Mouse (Mus musculus) embryonic facial prominence, embryonic 13.5 days (tissue): ENCODE measurements around the gene Elovl7. TPM values are rescaled to one million over a fixed set of nuclear protein-coding genes. Genes with fewer than 3 reads are reported as not detected.

Experiments used
- ATAC-seq: fragments of 200-750 bp; cut with Nextera tagmentation; 2 replicates; pipeline ENCODE4 v1.8.0; 2017; ENCODE audit warnings: low read depth; ENCODE audit not compliant: insufficient number of reproducible peaks, insufficient read depth, low FRiP score, low TSS enrichment
- H3K27ac ChIP-seq: fragments of 300-500 bp; sonication (generic); 2 replicates; pipeline ENCODE4 v1.5.1; 2015; ENCODE audit warnings: moderate library complexity, mild to moderate bottlenecking, inconsistent platforms
- H3K27me3 ChIP-seq: fragments of 300-500 bp; sonication (generic); 2 replicates; pipeline ENCODE4 v1.6.1; 2015; ENCODE audit warnings: mild to moderate bottlenecking, inconsistent platforms
- H3K36me3 ChIP-seq: fragments of 300-500 bp; sonication (generic); 2 replicates; pipeline ENCODE4 v1.6.1; 2015; ENCODE audit warnings: mild to moderate bottlenecking, inconsistent platforms
- H3K4me1 ChIP-seq: fragments of 300-500 bp; sonication (generic); 2 replicates; pipeline ENCODE4 v1.6.1; 2015; ENCODE audit warnings: inconsistent platforms
- H3K4me2 ChIP-seq: fragments of 300-500 bp; sonication (generic); 2 replicates; pipeline ENCODE4 v1.6.1; 2015; ENCODE audit warnings: moderate library complexity, mild to moderate bottlenecking, inconsistent platforms
- H3K4me3 ChIP-seq: fragments of 300-500 bp; sonication (generic); 2 replicates; pipeline ENCODE4 v1.5.1; 2015; ENCODE audit warnings: mild to moderate bottlenecking, inconsistent platforms
- H3K9ac ChIP-seq: fragments of 300-500 bp; sonication (generic); 2 replicates; pipeline ENCODE4 v1.6.1; 2015; ENCODE audit warnings: mild to moderate bottlenecking, inconsistent platforms
- H3K9me3 ChIP-seq: fragments of 300-500 bp; sonication (generic); 2 replicates; pipeline ENCODE4 v1.6.1; 2016; ENCODE audit warnings: inconsistent platforms
- WGBS: fragments of 180-500 bp; shearing (Covaris S2); methylation state at CpG from one replicate; pipeline ENCODE4 v1.1.7; 2015; ENCODE audit warnings: mixed read lengths; 5-methylcytosine and 5-hydroxymethylcytosine counted together
- polyA plus RNA-seq: library from polyadenylated mRNA; unstranded; fragments of >200 nt; fragmentation: Nextera tagmentation; extraction: Ambion mirVana; gene quantifications from 2 replicates; pipeline ENCODE4 v1.2.1, GENCODE M21; 2015

Elovl7 gene
- polyA plus RNA-seq, 1 experiment from 2014 or later, result 3.3 TPM

- Histone ChIP-seq H3K9me3 (no peaks in the 10 kb centered on the region), H3K27ac (no peak overlapping the region), H3K36me3 (no peaks in the 10 kb centered on the region), H3K4me2 (no peak overlapping the region), H3K27me3 (no peaks in the 10 kb centered on the region), H3K9ac (no peak overlapping the region), H3K4me3 (no peak overlapping the region), H3K4me1 (no peaks in the 10 kb centered on the region)
- ATAC-seq, result no peak
- WGBS, result 51% methylated on average over 11 of the region's 11 CpGs
These were observed 31.0 kb downstream of the Elovl7 start for GRCm38 (mm10) chr13:108245086-108245697.

GRCm38 (mm10) chr13:108251106-108251505 is 36.9 kb downstream of the Elovl7 start:
- no peaks in the 10 kb centered on the region for H3K9me3 ChIP-seq
- no peaks in the 10 kb centered on the region for H3K36me3 ChIP-seq
- ATAC-seq, result no peak
- 69% methylated on average over 5 of the region's 5 CpGs for WGBS
- H3K4me2 ChIP-seq, result no peak overlapping the region
- no peaks in the 10 kb centered on the region for H3K4me1 ChIP-seq
- no peak overlapping the region for H3K4me3 ChIP-seq
- no peak overlapping the region for H3K9ac ChIP-seq
- no peaks in the 10 kb centered on the region for H3K27me3 ChIP-seq
- H3K27ac ChIP-seq, result no peak overlapping the region

- WGBS, result 83% methylated on average over 5 of the region's 5 CpGs
- Histone ChIP-seq H3K9ac (no peak overlapping the region), H3K36me3 (no peaks in the 10 kb centered on the region), H3K27me3 (no peaks in the 10 kb centered on the region), H3K9me3 (no peaks in the 10 kb centered on the region), H3K27ac (no peak overlapping the region), H3K4me1 (no peaks in the 10 kb centered on the region), H3K4me2 (no peak overlapping the region), H3K4me3 (no peak overlapping the region)
- ATAC-seq, result no peak
These were observed 39.8 kb downstream of the Elovl7 start for GRCm38 (mm10) chr13:108253977-108254376.

- Histone ChIP-seq H3K9me3 (no peaks in the 10 kb centered on the region), H3K9ac (no peak overlapping the region), H3K27me3 (no peaks in the 10 kb centered on the region), H3K36me3 (no peaks in the 10 kb centered on the region), H3K4me2 (no peak overlapping the region), H3K4me1 (no peaks in the 10 kb centered on the region), H3K4me3 (no peak overlapping the region), H3K27ac (no peak overlapping the region)
- ATAC-seq, result no peak
- WGBS, result 66% methylated on average over 8 of the region's 8 CpGs
These were observed 48.8 kb downstream of the Elovl7 start for GRCm38 (mm10) chr13:108263042-108263441.

GRCm38 (mm10) chr13:108265394-108265793 is 51.2 kb downstream of the Elovl7 start:
- Histone ChIP-seq H3K36me3 (no peaks in the 10 kb centered on the region), H3K4me1 (no peaks in the 10 kb centered on the region), H3K4me2 (no peak overlapping the region), H3K27me3 (no peaks in the 10 kb centered on the region), H3K9ac (no peak overlapping the region), H3K9me3 (no peaks in the 10 kb centered on the region), H3K4me3 (no peak overlapping the region), H3K27ac (no peak overlapping the region)
- no peak for ATAC-seq
- WGBS, result 49% methylated on average over 4 of the region's 4 CpGs

- no peaks in the 10 kb centered on the region for H3K9me3 ChIP-seq
- no peaks in the 10 kb centered on the region for H3K27me3 ChIP-seq
- no peak overlapping the region for H3K4me3 ChIP-seq
- no peaks in the 10 kb centered on the region for H3K4me1 ChIP-seq
- H3K4me2 ChIP-seq, result no peak overlapping the region
- no peak overlapping the region for H3K27ac ChIP-seq
- no peaks in the 10 kb centered on the region for H3K36me3 ChIP-seq
- no peak overlapping the region for H3K9ac ChIP-seq
- ATAC-seq, result no peak
- 75% methylated on average over 9 of the region's 9 CpGs for WGBS
These were observed 53.8 kb downstream of the Elovl7 start for GRCm38 (mm10) chr13:108267841-108268634.

- Histone ChIP-seq H3K9ac (no peak overlapping the region), H3K27me3 (no peaks in the 10 kb centered on the region), H3K36me3 (no peaks in the 10 kb centered on the region), H3K9me3 (no peaks in the 10 kb centered on the region), H3K4me3 (no peak overlapping the region), H3K27ac (no peak overlapping the region), H3K4me1 (no peaks in the 10 kb centered on the region), H3K4me2 (no peak overlapping the region)
- no peak for ATAC-seq
- WGBS, result 72% methylated on average over 7 of the region's 7 CpGs
These were observed 57.4 kb downstream of the Elovl7 start for GRCm38 (mm10) chr13:108271458-108272148.

- H3K4me3 ChIP-seq, result no peak overlapping the region
- 59% methylated on average over 8 of the region's 8 CpGs for WGBS
- no peaks in the 10 kb centered on the region for H3K36me3 ChIP-seq
- H3K27ac ChIP-seq, result no peak overlapping the region
- H3K4me1 ChIP-seq, result 0 out of 2 replicates have a peak, but pooled peaks cover 1% of the 10 kb centered on the region
- no peaks in the 10 kb centered on the region for H3K9me3 ChIP-seq
- no peaks in the 10 kb centered on the region for H3K27me3 ChIP-seq
- H3K9ac ChIP-seq, result no peak overlapping the region
- ATAC-seq, result no peak
- H3K4me2 ChIP-seq, result no peak overlapping the region
These were observed 58.1 kb downstream of the Elovl7 start for GRCm38 (mm10) chr13:108272332-108272731.

GRCm38 (mm10) chr13:108273034-108273433 is 58.8 kb downstream of the Elovl7 start:
- no peak for ATAC-seq
- Histone ChIP-seq H3K36me3 (no peaks in the 10 kb centered on the region), H3K27ac (no peak overlapping the region), H3K4me2 (no peak overlapping the region), H3K9me3 (no peaks in the 10 kb centered on the region), H3K9ac (no peak overlapping the region), H3K4me1 (0 out of 2 replicates have a peak, but pooled peaks cover 2% of the 10 kb centered on the region), H3K27me3 (no peaks in the 10 kb centered on the region), H3K4me3 (no peak overlapping the region)
- 69% methylated on average over 15 of the region's 15 CpGs for WGBS

GRCm38 (mm10) chr13:108273456-108273855 is 59.3 kb downstream of the Elovl7 start:
- 37% methylated on average over 5 of the region's 5 CpGs for WGBS
- H3K4me2 ChIP-seq, result no peak overlapping the region
- H3K9me3 ChIP-seq, result no peaks in the 10 kb centered on the region
- H3K9ac ChIP-seq, result no peak overlapping the region
- no peak overlapping the region for H3K27ac ChIP-seq
- ATAC-seq, result no peak
- no peaks in the 10 kb centered on the region for H3K36me3 ChIP-seq
- peaks cover 2% of the 10 kb centered on the region; the same call in 1 of the 2 replicates for H3K4me1 ChIP-seq
- no peaks in the 10 kb centered on the region for H3K27me3 ChIP-seq
- H3K4me3 ChIP-seq, result no peak overlapping the region

GRCm38 (mm10) chr13:108276561-108276960 is 62.4 kb downstream of the Elovl7 start:
- no peak for ATAC-seq

More at GRCm38 (mm10) chr13:108276561-108276960, 62.4 kb downstream of the Elovl7 start:
- no peak overlapping the region for H3K9ac ChIP-seq
- H3K4me1 ChIP-seq, result peaks cover 8% of the 10 kb centered on the region
- H3K9me3 ChIP-seq, result no peaks in the 10 kb centered on the region
- no peaks in the 10 kb centered on the region for H3K27me3 ChIP-seq
- H3K4me2 ChIP-seq, result no peak overlapping the region
- no peak overlapping the region for H3K27ac ChIP-seq
- H3K36me3 ChIP-seq, result no peaks in the 10 kb centered on the region
- H3K4me3 ChIP-seq, result no peak overlapping the region
- WGBS, result 13% methylated on average over 1 of the region's 1 CpGs
